Mouse (Mus musculus) gastrocnemius, adult 18-20 months (tissue): Measurements from ENCODE around the gene Dcun1d4. TPM values are rescaled to one million over a fixed set of nuclear protein-coding genes. Genes with fewer than 3 reads are reported as not detected.

Experiments
- DNase-seq: peaks from one replicate; pipeline ENCODE4 v3.0.0; 2021; ENCODE audit warnings: low spot score
- total RNA-seq, 2 experiments: library from RNA; stranded (reverse); gene quantifications; 2 replicates each; pipeline ENCODE4 v1.2.3; 2021

Gene Dcun1d4
- total RNA-seq, 2 experiments from 2014 or later = 10.8 to 11.1 TPM

DNA sequence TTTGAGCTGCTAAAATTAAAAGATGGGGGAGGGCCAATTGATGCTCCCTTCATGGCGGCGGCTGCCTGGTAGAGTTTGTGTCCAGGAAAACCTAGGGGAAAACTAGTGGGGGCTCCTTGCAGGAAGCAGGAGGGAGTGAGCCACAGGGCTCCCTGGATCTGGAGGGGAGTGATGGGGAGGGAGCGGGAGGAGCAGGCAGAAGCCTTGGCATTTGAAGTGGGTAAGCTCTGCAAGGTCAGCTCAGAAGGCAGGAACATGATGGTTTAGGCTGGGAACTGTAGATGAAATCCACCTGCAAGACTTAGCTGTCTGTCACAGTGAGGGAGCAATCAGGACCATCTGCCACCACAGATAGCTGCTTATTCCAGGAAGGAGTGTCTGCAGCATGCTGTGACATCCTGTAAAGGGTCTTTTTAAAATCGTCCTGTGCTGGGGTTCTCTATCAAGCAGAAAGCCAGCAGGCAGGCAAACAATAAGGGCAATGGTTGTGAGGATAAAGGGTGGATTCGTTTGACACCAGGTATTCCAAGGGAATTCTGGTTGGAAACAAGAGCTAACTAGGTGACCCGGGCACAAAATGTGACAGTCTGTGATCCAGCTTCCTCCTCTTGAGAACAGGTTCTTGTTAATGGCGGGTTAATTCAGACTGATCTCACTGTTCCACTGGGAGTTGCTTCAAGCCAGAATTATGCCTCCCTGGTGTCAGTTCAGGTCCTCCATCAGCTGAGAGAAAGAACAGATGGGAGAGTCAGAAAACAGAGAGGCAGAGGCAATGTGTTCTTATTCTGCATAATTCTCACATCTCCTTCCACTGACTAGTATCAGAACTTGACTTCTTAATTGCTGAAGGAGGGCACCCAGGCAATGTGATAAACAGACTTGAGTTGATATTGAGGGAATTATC is 104.7 kb downstream of the Dcun1d4 start:
- no peak for DNase-seq

GRCm38 (mm10) chr5:73586597-73586996 is 105.8 kb downstream of the Dcun1d4 start:
- DNase-seq = no peak

GRCm38 (mm10) chr5:73587119-73587518 is 106.3 kb downstream of the Dcun1d4 start:
- no peak for DNase-seq

GRCm38 (mm10) chr5:73598943-73599695 is 118.3 kb downstream of the Dcun1d4 start:
- DNase-seq = no peak

GRCm38 (mm10) chr5:73599991-73600390 is 119.2 kb downstream of the Dcun1d4 start:
- DNase-seq = no peak

- DNase-seq = no peak
Observed at GRCm38 (mm10) chr5:73601361-73601763, 120.6 kb downstream of the Dcun1d4 start.

GRCm38 (mm10) chr5:73602865-73603264 is 122.1 kb downstream of the Dcun1d4 start:
- no peak for DNase-seq

DNA sequence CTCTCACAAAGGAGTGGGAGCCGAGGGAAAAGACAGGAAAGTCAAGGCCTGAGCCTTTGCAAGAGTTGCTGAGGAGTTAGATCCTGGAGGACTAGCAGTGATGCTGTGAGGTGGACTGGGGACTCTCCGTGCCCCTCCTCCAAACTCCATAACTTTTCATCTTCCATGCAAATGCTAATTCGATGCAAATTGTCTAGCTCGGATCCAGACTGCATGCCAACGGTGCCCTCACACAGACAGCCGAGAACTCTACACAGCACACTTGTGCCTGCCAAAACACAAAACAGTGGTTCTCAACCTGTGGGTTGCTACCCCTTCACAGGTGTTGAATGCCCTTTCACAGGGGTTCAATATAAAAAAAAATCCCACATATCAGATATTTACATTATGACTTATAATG is 123.7 kb downstream of the Dcun1d4 start:
- DNase-seq = no peak

GRCm38 (mm10) chr5:73604964-73605363 is 124.2 kb downstream of the Dcun1d4 start:
- no peak for DNase-seq

Other genes with a start within 250 kb of the Dcun1d4 start
- 10 to 100 TPM; 13.5 to 14.0 TPM for gene Fryl, start 224.4 kb upstream of the Dcun1d4 start, total RNA-seq
- 100 to 1,000 TPM; 142 to 150 TPM for gene Ociad1, start 188.2 kb upstream of the Dcun1d4 start, total RNA-seq
- gene Ociad2, start 140.0 kb upstream of the Dcun1d4 start, total RNA-seq = 10 to 100 TPM; 67.0 to 74.9 TPM
- not detected for gene Cwh43, start 74.9 kb upstream of the Dcun1d4 start, total RNA-seq
- not detected for gene Lrrc66, start 151.5 kb downstream of the Dcun1d4 start, total RNA-seq
- 10 to 100 TPM; 74.1 to 79.0 TPM for gene Sgcb, start 166.8 kb downstream of the Dcun1d4 start, total RNA-seq
- under 1 TPM in 1 of 2 experiments, not detected in 1; 0.14 TPM for gene Spata18, start 170.4 kb downstream of the Dcun1d4 start, total RNA-seq